Mouse (Mus musculus): Measurements from ENCODE around the gene Nrg4. TPM values are rescaled to one million over a fixed set of nuclear protein-coding genes. Genes with fewer than 3 reads are reported as not detected.

Gene Nrg4
- polyA plus RNA-seq, 1 experiment = not detected

GRCm38 (mm10) chr9:55241863-55242685 is 84.6 kb downstream of the Nrg4 start:
- no peak for TF ChIP-seq GATA1 (IDR thresholded peaks at IDR 0.05; ENCODE audit: low read length)

GRCm38 (mm10) chr9:55240852-55241251 is 85.8 kb downstream of the Nrg4 start:
- no peak for TF ChIP-seq GATA1 (IDR thresholded peaks at IDR 0.05; ENCODE audit: low read length)

- TF ChIP-seq GATA1 (IDR thresholded peaks at IDR 0.05; ENCODE audit: low read length) = no peak
Measured at GRCm38 (mm10) chr9:55236235-55237165, 90.1 kb downstream of the Nrg4 start.

- TF ChIP-seq GATA1 (IDR thresholded peaks at IDR 0.05; ENCODE audit: low read length) = no peak
Measured at GRCm38 (mm10) chr9:55232586-55232985, 94.1 kb downstream of the Nrg4 start.

- TF ChIP-seq GATA1 (IDR thresholded peaks at IDR 0.05; ENCODE audit: low read length) = no peak
Measured at GRCm38 (mm10) chr9:55232110-55232509, 94.5 kb downstream of the Nrg4 start.

GRCm38 (mm10) chr9:55231544-55231943 is 95.1 kb downstream of the Nrg4 start:
- TF ChIP-seq GATA1 (IDR thresholded peaks at IDR 0.05; ENCODE audit: low read length) = no peak

- TF ChIP-seq GATA1 (IDR thresholded peaks at IDR 0.05; ENCODE audit: low read length) = no peak
Measured at GRCm38 (mm10) chr9:55229010-55229409, 97.6 kb downstream of the Nrg4 start.

- no peak for TF ChIP-seq GATA1 (IDR thresholded peaks at IDR 0.05; ENCODE audit: low read length)
Measured at GRCm38 (mm10) chr9:55228149-55228548, 98.5 kb downstream of the Nrg4 start.

GRCm38 (mm10) chr9:55226251-55226650 is 100.4 kb downstream of the Nrg4 start:
- TF ChIP-seq GATA1 (IDR thresholded peaks at IDR 0.05; ENCODE audit: low read length) = no peak

GRCm38 (mm10) chr9:55225165-55225737 is 101.4 kb downstream of the Nrg4 start:
- no peak for TF ChIP-seq GATA1 (IDR thresholded peaks at IDR 0.05; ENCODE audit: low read length)

GRCm38 (mm10) chr9:55217381-55217780 is 109.3 kb downstream of the Nrg4 start:
- no peak for TF ChIP-seq GATA1 (IDR thresholded peaks at IDR 0.05; ENCODE audit: low read length)

GRCm38 (mm10) chr9:55216078-55216477 is 110.6 kb downstream of the Nrg4 start:
- TF ChIP-seq GATA1 (IDR thresholded peaks at IDR 0.05; ENCODE audit: low read length) = no peak

GRCm38 (mm10) chr9:55215648-55216047 is 111.0 kb downstream of the Nrg4 start:
- no peak for TF ChIP-seq GATA1 (IDR thresholded peaks at IDR 0.05; ENCODE audit: low read length)

- no peak for TF ChIP-seq GATA1 (IDR thresholded peaks at IDR 0.05; ENCODE audit: low read length)
Measured at GRCm38 (mm10) chr9:55215056-55215455, 111.6 kb downstream of the Nrg4 start.

- TF ChIP-seq GATA1 (IDR thresholded peaks at IDR 0.05; ENCODE audit: low read length) = no peak
Measured at GRCm38 (mm10) chr9:55213396-55213795, 113.2 kb downstream of the Nrg4 start.

- TF ChIP-seq GATA1 (IDR thresholded peaks at IDR 0.05; ENCODE audit: low read length) = no peak
Measured at GRCm38 (mm10) chr9:55211611-55212010, 115.0 kb downstream of the Nrg4 start.
